Mouse (Mus musculus) heart, embryonic 16.5 days (tissue): Measurements from ENCODE around the gene P3h4. TPM values are rescaled to one million over a fixed set of nuclear protein-coding genes. Genes with fewer than 3 reads are reported as not detected.

Experiments used
- ATAC-seq: fragments of 200-750 bp; cut with Nextera tagmentation; replicated peaks from 2 replicates; pipeline ENCODE4 v1.8.0; 2017; ENCODE audit warnings: moderate number of reproducible peaks; ENCODE audit not compliant: insufficient read depth, low FRiP score; ENCODE audit errors: extremely low read depth
- H3K27ac ChIP-seq: fragments of 300-500 bp; sonication (generic); 2 replicates; pipeline ENCODE4 v1.5.1; 2014; ENCODE audit warnings: mild to moderate bottlenecking, low read length, control low read depth, moderate library complexity
- H3K27me3 ChIP-seq: fragments of 300-500 bp; sonication (generic); 2 replicates; pipeline ENCODE4 v1.6.1; 2014; ENCODE audit warnings: low read length, mixed read lengths; ENCODE audit not compliant: control insufficient read depth, insufficient read depth
- H3K36me3 ChIP-seq: fragments of 300-500 bp; sonication (generic); 2 replicates; pipeline ENCODE4 v1.6.1; 2014; ENCODE audit not compliant: control insufficient read depth, insufficient read depth
- H3K4me1 ChIP-seq: fragments of 300-500 bp; sonication (generic); 2 replicates; pipeline ENCODE4 v1.6.1; 2014; ENCODE audit warnings: low read length, mixed read lengths; ENCODE audit not compliant: control insufficient read depth, insufficient read depth
- H3K4me2 ChIP-seq: fragments of 300-500 bp; sonication (generic); 2 replicates; pipeline ENCODE4 v1.6.1; 2014; ENCODE audit warnings: low read depth, mild to moderate bottlenecking, control low read depth, low read length
- H3K4me3 ChIP-seq: fragments of 300-500 bp; sonication (generic); 2 replicates; pipeline ENCODE4 v1.5.1; 2014; ENCODE audit warnings: mild to moderate bottlenecking, control low read depth, low read length
- H3K9ac ChIP-seq: fragments of 300-500 bp; sonication (generic); 2 replicates; pipeline ENCODE4 v1.6.1; 2014; ENCODE audit warnings: low read length, control low read depth
- H3K9me3 ChIP-seq: fragments of 300-500 bp; sonication (generic); replicated peaks from 2 replicates; pipeline ENCODE4 v1.6.1; 2016; ENCODE audit warnings: low read length; ENCODE audit not compliant: control insufficient read depth
- WGBS: fragments of 180-500 bp; shearing (Covaris S2); extraction: QIAGEN DNeasy Blood & Tissue Kit; methylation state at CpG from one replicate; pipeline ENCODE4 v1.1.7; 2014; 5-methylcytosine and 5-hydroxymethylcytosine counted together
- polyA plus RNA-seq: library from polyadenylated mRNA; unstranded; fragments of >200 nt; fragmentation: Nextera tagmentation; extraction: Ambion mirVana; gene quantifications from 2 replicates; pipeline ENCODE4 v1.2.1, GENCODE M21; 2015

Gene P3h4
- polyA plus RNA-seq, 1 experiment from 2014 or later: 50.8 TPM

DNA sequence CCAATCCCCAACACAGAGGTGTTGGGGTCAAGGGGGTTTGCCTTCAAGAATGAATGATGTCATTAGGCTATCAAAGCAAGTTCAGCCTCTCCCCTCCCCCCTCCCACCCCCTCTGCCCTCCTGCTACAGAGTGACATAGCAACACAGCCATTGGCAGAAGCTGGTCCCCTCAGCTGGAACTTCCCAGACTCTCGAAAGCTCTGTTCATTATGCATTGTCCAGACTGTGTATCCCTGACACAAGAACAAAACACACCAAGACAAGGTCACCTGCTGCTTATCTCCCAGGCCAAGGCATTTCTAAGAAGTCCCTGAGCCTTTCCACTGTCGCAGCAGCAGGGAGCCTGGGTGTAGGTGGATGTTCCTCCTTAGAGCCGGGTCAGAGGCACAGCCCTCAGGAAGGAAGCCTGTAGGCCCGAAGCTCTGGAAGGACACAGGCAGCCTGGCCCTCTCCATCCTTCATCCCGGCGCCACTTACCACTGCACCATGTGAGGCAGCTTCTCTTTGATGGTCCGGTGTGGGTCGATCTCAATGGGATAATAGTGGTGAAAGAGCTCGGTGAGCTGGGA, 21.1 kb upstream of the P3h4 start:
- Histone ChIP-seq H3K9me3 (no peaks in the 10 kb centered on the region), H3K36me3 (peaks cover 15% of the 10 kb centered on the region), H3K4me1 (peaks cover 16% of the 10 kb centered on the region), H3K4me3 (no peak overlapping the region), H3K4me2 (no peak overlapping the region), H3K27me3 (no peaks in the 10 kb centered on the region), H3K27ac (no peak overlapping the region), H3K9ac (no peak overlapping the region)
- WGBS: 80% methylated on average over 9 of the region's 9 CpGs
- no peak for ATAC-seq

DNA sequence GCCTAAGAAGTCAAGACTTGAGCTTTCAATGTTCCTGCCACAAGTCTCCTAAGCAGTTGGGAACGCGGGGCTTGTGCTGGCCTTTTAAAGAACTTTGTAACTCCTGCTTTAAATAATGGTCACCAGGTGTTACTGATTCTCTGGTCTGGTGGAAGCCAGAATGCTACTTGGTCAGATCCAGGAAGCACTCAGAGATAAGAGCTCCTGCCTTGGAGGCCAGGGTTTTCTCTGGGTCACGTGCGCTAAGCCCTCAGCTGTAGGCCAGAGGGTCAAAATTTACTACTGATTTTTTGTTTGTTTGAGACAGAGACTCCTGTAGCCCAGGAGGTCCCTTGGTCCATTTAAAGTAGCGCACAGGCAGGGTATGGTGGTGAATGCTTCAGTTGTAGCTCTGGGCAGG, 17.4 kb upstream of the P3h4 start:
- Histone ChIP-seq H3K36me3 (peaks cover 11% of the 10 kb centered on the region; the same call in 1 of the 2 replicates), H3K4me1 (peaks cover 31% of the 10 kb centered on the region), H3K4me2 (no peak overlapping the region), H3K9me3 (no peaks in the 10 kb centered on the region), H3K27me3 (no peaks in the 10 kb centered on the region), H3K4me3 (no peak overlapping the region), H3K27ac (no peak overlapping the region), H3K9ac (no peak overlapping the region)
- WGBS: 77% methylated on average over 5 of the region's 5 CpGs
- ATAC-seq: no peak

DNA sequence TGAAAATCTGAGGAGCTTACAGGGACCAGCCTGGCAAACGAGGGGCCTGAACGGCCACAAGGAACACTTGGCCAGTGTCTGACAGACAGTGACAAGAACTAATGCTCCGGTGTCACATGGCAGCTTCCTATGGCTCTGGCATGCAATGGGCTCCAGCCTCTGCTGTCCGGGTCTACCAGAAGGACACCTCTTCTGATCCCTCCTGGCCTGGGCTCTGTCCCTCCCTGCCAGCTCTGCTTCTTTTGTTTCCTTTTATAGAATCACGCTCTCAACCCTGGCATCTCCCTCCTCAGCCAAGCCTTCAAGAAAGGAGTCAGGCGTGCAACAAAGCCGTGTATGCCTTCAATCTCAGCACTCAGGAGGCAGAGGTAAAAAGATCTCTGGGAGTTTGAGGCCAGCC, 15.4 kb upstream of the P3h4 start:
- Histone ChIP-seq H3K4me1 (peaks cover 31% of the 10 kb centered on the region), H3K9ac (peak overlapping the region; percentile 7; the same call in 1 of the 2 replicates), H3K27me3 (no peaks in the 10 kb centered on the region), H3K9me3 (no peaks in the 10 kb centered on the region), H3K27ac (peak overlapping the region; percentile 84), H3K4me2 (no peak overlapping the region), H3K4me3 (no peak overlapping the region), H3K36me3 (0 out of 2 replicates have a peak, but pooled peaks cover 3% of the 10 kb centered on the region)
- ATAC-seq: peak; percentile 33
- WGBS: 51% methylated on average over 7 of the region's 7 CpGs

DNA sequence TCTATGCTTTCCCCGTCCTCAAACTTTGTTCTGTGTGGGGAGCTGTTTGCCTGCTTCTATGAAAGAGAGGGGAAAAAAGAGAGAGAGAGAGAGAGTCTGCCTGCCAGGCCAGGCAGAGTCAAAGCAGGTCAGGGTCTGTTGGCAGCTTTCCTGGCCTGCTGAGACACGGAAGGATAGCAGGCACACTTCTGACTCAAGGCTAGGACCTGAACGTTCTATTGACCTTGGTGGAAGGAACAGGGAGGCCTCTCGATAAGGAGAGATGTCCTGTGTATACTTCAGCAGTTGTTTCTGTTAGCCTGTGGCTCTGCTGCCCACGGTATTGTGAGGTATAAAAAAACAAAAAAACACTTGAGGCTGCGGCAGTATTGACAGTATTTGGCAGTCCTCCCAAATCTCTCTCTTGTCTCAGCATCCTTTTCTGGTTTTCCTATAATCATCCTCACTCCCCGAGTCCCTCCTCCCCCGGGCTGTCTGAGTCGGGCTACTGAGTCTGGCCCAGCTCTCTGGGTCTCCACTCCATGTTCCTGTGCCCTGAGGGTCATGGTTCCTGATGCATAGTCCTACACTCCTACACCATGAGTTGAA, 14.1 kb upstream of the P3h4 start:
- Histone ChIP-seq H3K4me2 (no peak overlapping the region), H3K27ac (peak overlapping the region; percentile 84), H3K9ac (no peak overlapping the region), H3K36me3 (peaks cover 10% of the 10 kb centered on the region), H3K4me1 (peaks cover 31% of the 10 kb centered on the region), H3K4me3 (no peak overlapping the region), H3K27me3 (no peaks in the 10 kb centered on the region), H3K9me3 (no peaks in the 10 kb centered on the region)
- ATAC-seq: peak; percentile 73
- 22% methylated on average over 9 of the region's 9 CpGs for WGBS

DNA sequence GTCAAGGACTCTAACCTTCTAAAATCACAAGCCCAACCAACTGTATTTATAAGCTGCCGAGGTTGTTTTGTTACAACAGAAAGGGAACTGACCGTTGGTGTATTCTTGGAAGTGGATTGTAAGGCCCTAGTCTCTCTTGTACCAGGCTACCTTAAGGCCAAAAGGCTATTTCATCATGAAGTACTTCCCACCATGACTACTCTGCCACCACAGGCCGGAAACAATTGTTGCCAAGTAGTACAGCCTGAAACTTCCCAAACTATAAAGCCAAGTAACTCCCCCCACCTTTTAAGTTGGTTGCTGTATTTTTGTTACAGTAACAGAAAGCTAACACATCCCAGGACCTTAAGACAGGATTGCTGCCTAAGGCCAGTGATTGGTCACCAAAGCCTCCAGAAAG, 12.2 kb upstream of the P3h4 start:
- no peak overlapping the region for H3K27ac ChIP-seq
- H3K9ac ChIP-seq: no peak overlapping the region
- WGBS: 77% methylated on average over 3 of the region's 3 CpGs
- H3K4me1 ChIP-seq: peaks cover 28% of the 10 kb centered on the region
- H3K4me2 ChIP-seq: no peak overlapping the region
- no peak for ATAC-seq
- H3K36me3 ChIP-seq: peaks cover 19% of the 10 kb centered on the region
- H3K9me3 ChIP-seq: no peaks in the 10 kb centered on the region
- no peaks in the 10 kb centered on the region for H3K27me3 ChIP-seq
- H3K4me3 ChIP-seq: no peak overlapping the region

DNA sequence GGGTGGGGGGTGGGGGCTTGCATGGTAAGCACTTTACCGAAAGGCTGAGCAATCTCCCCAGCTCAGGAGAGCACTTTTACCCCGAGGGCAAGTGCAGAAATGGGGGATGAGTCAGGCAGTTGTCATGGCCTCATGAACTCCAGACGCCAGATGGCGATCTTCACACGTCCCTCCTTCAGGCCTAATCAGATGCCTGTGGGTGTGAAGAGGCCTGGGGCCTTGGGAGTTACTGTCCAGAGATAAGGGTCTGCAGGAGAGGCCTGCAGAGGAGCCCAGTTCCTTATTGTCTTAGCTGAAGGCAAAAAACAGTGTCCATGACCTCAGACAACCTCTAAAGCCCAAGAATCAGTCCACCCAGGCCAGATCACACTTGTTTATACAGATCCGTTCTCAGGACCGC, 11.2 kb upstream of the P3h4 start:
- Histone ChIP-seq H3K4me3 (no peak overlapping the region), H3K4me1 (peaks cover 25% of the 10 kb centered on the region), H3K27ac (no peak overlapping the region), H3K4me2 (no peak overlapping the region), H3K36me3 (peaks cover 19% of the 10 kb centered on the region), H3K9ac (no peak overlapping the region), H3K9me3 (no peaks in the 10 kb centered on the region), H3K27me3 (no peaks in the 10 kb centered on the region)
- WGBS: 28% methylated on average over 7 of the region's 7 CpGs
- ATAC-seq: peak; percentile 20; the same call in 1 of the 2 replicates

DNA sequence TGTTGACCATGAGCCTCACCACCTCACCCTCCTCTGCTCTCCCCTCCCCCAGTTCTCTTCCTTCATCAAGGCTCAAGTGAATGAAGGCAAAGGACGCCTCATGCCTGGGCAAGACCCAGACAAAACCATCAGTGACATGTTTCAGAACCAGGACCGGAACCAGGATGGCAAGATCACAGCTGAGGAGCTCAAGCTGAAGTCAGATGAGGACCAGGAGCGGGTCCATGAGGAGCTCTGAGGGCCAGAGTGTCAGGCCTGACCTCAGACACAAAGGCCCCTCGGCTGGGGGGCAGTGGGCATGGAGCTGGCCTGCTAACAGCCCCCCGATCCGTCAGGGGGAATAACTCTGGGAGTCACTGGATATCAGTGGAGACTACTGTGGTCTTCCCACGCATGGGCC, 9.2 kb upstream of the P3h4 start:
- no peak for ATAC-seq
- no peaks in the 10 kb centered on the region for H3K9me3 ChIP-seq
- no peaks in the 10 kb centered on the region for H3K27me3 ChIP-seq
- peaks cover 5% of the 10 kb centered on the region for H3K4me1 ChIP-seq
- H3K4me2 ChIP-seq: no peak overlapping the region
- no peak overlapping the region for H3K9ac ChIP-seq
- H3K27ac ChIP-seq: no peak overlapping the region
- peaks cover 22% of the 10 kb centered on the region for H3K36me3 ChIP-seq
- 87% methylated on average over 7 of the region's 7 CpGs for WGBS
- no peak overlapping the region for H3K4me3 ChIP-seq

DNA sequence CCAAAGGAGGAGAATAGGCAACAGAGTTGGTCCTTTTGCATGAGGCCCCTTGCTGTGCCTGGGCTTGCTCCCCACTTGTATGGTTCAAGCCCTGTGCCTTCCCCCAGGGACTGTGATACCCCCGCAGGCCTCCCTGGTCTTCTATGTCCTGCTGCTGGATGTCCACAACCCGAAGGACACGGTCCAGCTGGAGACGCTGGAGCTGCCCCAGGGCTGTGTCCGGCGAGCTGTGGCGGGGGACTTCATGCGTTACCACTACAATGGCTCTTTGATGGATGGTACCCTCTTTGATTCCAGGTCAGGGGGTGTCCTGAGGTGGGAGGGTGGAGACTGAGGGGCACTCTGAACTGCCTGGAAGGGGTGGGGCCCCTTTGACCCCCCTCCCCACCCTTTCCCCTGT, 6.9 kb upstream of the P3h4 start:
- H3K27me3 ChIP-seq: no peaks in the 10 kb centered on the region
- 70% methylated on average over 8 of the region's 8 CpGs for WGBS
- H3K4me2 ChIP-seq: no peak overlapping the region
- no peak overlapping the region for H3K9ac ChIP-seq
- no peak for ATAC-seq
- H3K36me3 ChIP-seq: peaks cover 22% of the 10 kb centered on the region
- H3K4me3 ChIP-seq: no peak overlapping the region
- peaks cover under 1% of the 10 kb centered on the region for H3K4me1 ChIP-seq
- no peak overlapping the region for H3K27ac ChIP-seq
- no peaks in the 10 kb centered on the region for H3K9me3 ChIP-seq

DNA sequence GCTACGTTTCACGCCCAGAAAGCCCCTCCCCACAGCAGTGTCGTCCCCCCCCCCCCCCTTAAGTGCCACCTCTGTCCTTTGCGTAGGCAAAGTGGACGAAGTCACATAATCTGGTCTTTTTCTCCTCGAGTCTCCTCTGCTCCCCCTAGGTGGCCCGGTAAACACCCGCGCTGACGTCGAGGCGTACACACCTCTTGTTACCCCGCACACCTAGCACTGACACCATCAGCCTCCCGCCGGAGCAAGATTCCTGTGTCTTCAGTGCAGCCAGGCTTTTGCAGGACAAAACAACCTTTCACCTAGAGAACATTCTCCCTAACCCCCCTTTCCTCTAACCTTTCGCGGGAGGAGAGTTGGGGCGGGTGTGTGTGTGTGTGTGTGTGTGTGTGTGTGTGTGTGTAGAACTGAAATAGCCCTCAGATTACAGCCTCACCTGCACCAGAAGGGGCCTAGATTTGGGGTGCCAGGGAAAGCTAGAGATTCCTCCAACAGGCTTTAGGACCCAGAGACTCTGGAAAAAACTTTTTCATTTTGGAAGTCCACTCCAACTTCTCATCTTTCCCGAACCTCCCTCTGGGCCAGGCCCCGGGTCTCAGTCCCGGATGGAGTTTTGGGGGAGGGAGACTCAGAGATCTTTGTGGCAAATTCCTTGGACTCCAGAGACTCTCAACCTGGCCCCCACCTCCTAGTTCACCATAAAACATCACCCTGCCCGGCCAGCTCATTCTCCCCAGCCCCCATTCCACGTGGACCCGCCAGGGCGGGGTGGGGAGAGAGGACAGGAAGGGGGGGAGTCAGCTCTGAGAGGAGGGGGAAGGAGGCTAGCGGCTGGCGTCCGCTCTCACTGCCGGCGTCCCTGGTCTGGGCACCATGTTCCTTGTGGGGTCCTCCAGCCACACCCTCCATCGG, 532 bp upstream of the P3h4 start, which contains the start of gene Fkbp10:
Gene Fkbp10, plus strand, starts transcription at position 784 of the 909 bp plus-strand sequence.
- 0% methylated on average over 30 of the region's 31 CpGs for WGBS
- H3K4me2 ChIP-seq: peak within 1 kb of the TSS; percentile 87
- H3K36me3 ChIP-seq: peaks cover 3% of the 10 kb centered on the region
- peak within 1 kb of the TSS; percentile 60 for H3K4me3 ChIP-seq
- H3K27ac ChIP-seq: peak within 1 kb of the TSS; percentile 95
- peaks cover 26% of the 10 kb centered on the region for H3K4me1 ChIP-seq
- H3K27me3 ChIP-seq: no peaks in the 10 kb centered on the region
- H3K9ac ChIP-seq: peak within 1 kb of the TSS; percentile 74
- ATAC-seq: peak; percentile 29
- H3K9me3 ChIP-seq: no peaks in the 10 kb centered on the region
